Comparison of ENCODE assay signal across 13 mouse cellular contexts in genomic region chr10:30754825-30755457, GRCm38 (mm10). TPM values are rescaled to one million over a fixed set of nuclear protein-coding genes. Genes with fewer than 3 reads are reported as not detected.
A peak's percentile ranks its signal among the peaks of the same experiment; 100 is the strongest.
DNase-seq lines count a peak whose midpoint lies in the region; ATAC-seq and TF ChIP-seq lines count a peak whose summit lies in the region.
"Had no signal": no experiment of that assay in that cellular context is flagged by ENCODE, and none has a peak within 500 bp of the region (broad histone marks: within the 10 kb centered on the region; RNA-seq: fewer than 3 reads in every experiment).

No protein-coding gene starts in this region.

- no peak for TF ChIP-seq RAD21 in MEL (IDR thresholded peaks at IDR 0.05; ENCODE audit: low read depth, low read length)

- no peak overlapping the region for H3K9ac ChIP-seq in kidney, embryonic 15.5 days
- H3K9ac ChIP-seq in MEL (ENCODE audit: control insufficient read depth, low read depth, low read length, poor library complexity, severe bottlenecking), result peak overlapping the region; percentile 59
- H3K9ac ChIP-seq in liver, postnatal 0 days (replicated peaks), result peak overlapping the region; percentile 49
- H3K9ac ChIP-seq: hindbrain, embryonic 13.5 days had no signal

- DNase-seq in kidney, postnatal 4 days, result no peak
- peak; percentile 88 for DNase-seq in MEL (ENCODE audit: low read depth, low spot score)
- DNase-seq in liver, postnatal 0 days, result no peak
- no peak for DNase-seq in cerebellum, postnatal 14 days
- no peak for DNase-seq in left cerebral cortex, postnatal 25 days (ENCODE audit: low spot score in 2 of 2)
- DNase-seq in right cerebral cortex, postnatal 36 days (ENCODE audit: low spot score in 2 of 2), result no peak
- DNase-seq: kidney, postnatal 25 days; lung, postnatal 36 days; right cerebral cortex, postnatal 14 days had no signal

- H3K36me3 ChIP-seq in kidney, embryonic 15.5 days, result peaks cover 7% of the 10 kb centered on the region
- peaks cover 0 to 33% of the 10 kb centered on the region in 2 experiments; a peak in 2 of 4 replicates for H3K36me3 ChIP-seq in MEL (ENCODE audit: control insufficient read depth in 1 of 2, insufficient read depth in 2 of 2, low read length in 2 of 2)
- peaks cover 80% of the 10 kb centered on the region for H3K36me3 ChIP-seq in erythroblast, embryonic 14.5 days (ENCODE audit: control insufficient read depth)
- no peaks in the 10 kb centered on the region for H3K36me3 ChIP-seq in liver, postnatal 0 days (replicated peaks; ENCODE audit: insufficient read depth, low read length)
- H3K36me3 ChIP-seq: hindbrain, embryonic 13.5 days had no signal

- peak in 1 of 2 experiments; percentile 32; a peak in 1 of 4 replicates for TF ChIP-seq POLR2A in MEL (IDR thresholded peaks at IDR 0.05; ENCODE audit: control insufficient read depth in 1 of 2, insufficient read depth in 1 of 2, low read depth in 1 of 2, low read length in 2 of 2, poor library complexity in 1 of 2)

- 0 out of 2 replicates have a peak, but pooled peaks cover 2% of the 10 kb centered on the region for H3K4me1 ChIP-seq in kidney, embryonic 15.5 days
- H3K4me1 ChIP-seq in MEL (ENCODE audit: control insufficient read depth in 1 of 2, insufficient read depth in 2 of 2, low read length in 2 of 2), result peaks cover 20% of the 10 kb centered on the region in 2 experiments
- peaks cover 77% of the 10 kb centered on the region for H3K4me1 ChIP-seq in erythroblast, embryonic 14.5 days (ENCODE audit: control insufficient read depth)
- H3K4me1 ChIP-seq in liver, postnatal 0 days (ENCODE audit: insufficient read depth), result peaks cover 20% of the 10 kb centered on the region
- H3K4me1 ChIP-seq: hindbrain, embryonic 13.5 days had no signal

- WGBS in kidney, embryonic 15.5 days, result 64% methylated on average over 4 of the region's 4 CpGs
- 8% methylated on average over 4 of the region's 4 CpGs for WGBS in liver, postnatal 0 days (ENCODE audit: insufficient replicate concordance)

- H3K4me2 ChIP-seq in kidney, embryonic 15.5 days, result no peak overlapping the region
- H3K4me2 ChIP-seq in liver, postnatal 0 days (ENCODE audit: low read depth, low read length), result peak overlapping the region; percentile 66
- H3K4me2 ChIP-seq: hindbrain, embryonic 13.5 days had no signal

- TF ChIP-seq EP300 in MEL (IDR thresholded peaks at IDR 0.05; ENCODE audit: low read depth in 1 of 2, low read length in 2 of 2), result peak; percentile 97 to 98
- peak; percentile 93 for TF ChIP-seq EP300 in liver, postnatal 0 days (IDR thresholded peaks at IDR 0.05; ENCODE audit: low read depth)

- no peak overlapping the region for H3K4me3 ChIP-seq in kidney, embryonic 15.5 days (replicated peaks)
- peak overlapping the region; percentile 50 to 54 for H3K4me3 ChIP-seq in MEL (ENCODE audit: control insufficient read depth in 1 of 2, insufficient read depth in 1 of 2, low read depth in 2 of 2, low read length in 2 of 2)
- H3K4me3 ChIP-seq in erythroblast, embryonic 14.5 days (replicated peaks), result peak overlapping the region; percentile 51
- peak overlapping the region; percentile 21 for H3K4me3 ChIP-seq in liver, postnatal 0 days (ENCODE audit: low read depth, low read length)
- H3K4me3 ChIP-seq: hindbrain, embryonic 13.5 days had no signal

- H3K79me2 ChIP-seq in MEL (ENCODE audit: control insufficient read depth, insufficient read depth, low read length, poor library complexity), result no peaks in the 10 kb centered on the region

- H3K27ac ChIP-seq in kidney, embryonic 15.5 days, result no peak overlapping the region
- H3K27ac ChIP-seq in MEL (ENCODE audit: control insufficient read depth, low read depth, low read length), result peak overlapping the region; percentile 96
- H3K27ac ChIP-seq in liver, postnatal 0 days (ENCODE audit: low read depth), result peak overlapping the region; percentile 66
- H3K27ac ChIP-seq: hindbrain, embryonic 13.5 days had no signal

- TF ChIP-seq CTCF in MEL (IDR thresholded peaks at IDR 0.05 in 2 of 3, conservative IDR thresholded peaks at IDR 0.05 in 1 of 3; ENCODE audit: control insufficient read depth in 1 of 3, insufficient read depth in 1 of 3, low read depth in 2 of 3, low read length in 3 of 3, poor library complexity in 1 of 3, severe bottlenecking in 1 of 3), result no peak
- no peak for TF ChIP-seq CTCF in liver, postnatal 0 days (IDR thresholded peaks at IDR 0.05; ENCODE audit: low read depth)

- no peaks in the 10 kb centered on the region for H3K27me3 ChIP-seq in kidney, embryonic 15.5 days
- no peaks in the 10 kb centered on the region for H3K27me3 ChIP-seq in MEL (ENCODE audit: control insufficient read depth in 1 of 2, insufficient read depth in 2 of 2, low read length in 2 of 2)
- H3K27me3 ChIP-seq in erythroblast, embryonic 14.5 days (ENCODE audit: control insufficient read depth), result no peaks in the 10 kb centered on the region
- H3K27me3 ChIP-seq in liver, postnatal 0 days (ENCODE audit: insufficient read depth, low read length), result no peaks in the 10 kb centered on the region
- H3K27me3 ChIP-seq: hindbrain, embryonic 13.5 days had no signal

- no peaks in the 10 kb centered on the region for H3K9me3 ChIP-seq in kidney, embryonic 15.5 days (replicated peaks)
- no peaks in the 10 kb centered on the region for H3K9me3 ChIP-seq in MEL (replicated peaks; ENCODE audit: insufficient read depth, low read length)
- peaks cover 10% of the 10 kb centered on the region for H3K9me3 ChIP-seq in erythroblast, embryonic 14.5 days (ENCODE audit: control insufficient read depth, low read length)
- no peaks in the 10 kb centered on the region for H3K9me3 ChIP-seq in liver, postnatal 0 days (ENCODE audit: low read length)
- H3K9me3 ChIP-seq: hindbrain, embryonic 13.5 days had no signal

- 0 out of 2 replicates have a peak, but pooled peaks have one; percentile 46 for ATAC-seq in kidney, embryonic 15.5 days (replicated peaks; ENCODE audit: low FRiP score)
- peak; percentile 64 for ATAC-seq in liver, postnatal 0 days
- ATAC-seq: forebrain, embryonic 14.5 days had no signal

- intact Hi-C loops in left cerebral cortex, postnatal 25 days (cut with DNase I), result no loop called here

TF ChIP-seq in MEL, 35 proteins besides CTCF, POLR2A, EP300 and RAD21 (continues in another document):
- TF ChIP-seq POLR2AphosphoS5 (IDR thresholded peaks at IDR 0.05; ENCODE audit: borderline replicate concordance, low read depth, low read length), result no peak
- peak; percentile 72 for TF ChIP-seq MXI1 (IDR thresholded peaks at IDR 0.05; ENCODE audit: low read depth, low read length)
- no peak for TF ChIP-seq CHD1 (IDR thresholded peaks at IDR 0.05; ENCODE audit: low read depth, low read length)
- TF ChIP-seq JUND (IDR thresholded peaks at IDR 0.05; ENCODE audit: low read depth, low read length), result 0 out of 2 replicates have a peak, but pooled peaks have one; percentile 24
- TF ChIP-seq MEF2A (IDR thresholded peaks at IDR 0.05; ENCODE audit: extremely low read depth, insufficient replicate concordance, low read depth, low read length, poor library complexity, severe bottlenecking), result no peak
- TF ChIP-seq ZC3H11A (IDR thresholded peaks at IDR 0.05; ENCODE audit: low read depth, low read length), result no peak
- no peak for TF ChIP-seq E2F4 (IDR thresholded peaks at IDR 0.05; ENCODE audit: borderline replicate concordance, low read depth, low read length)
- peak; percentile 54; the same call in 1 of the 2 replicates for TF ChIP-seq ZNF384 (IDR thresholded peaks at IDR 0.05; ENCODE audit: low read depth, low read length)
- TF ChIP-seq MAFK (IDR thresholded peaks at IDR 0.05; ENCODE audit: borderline replicate concordance, low read depth, low read length), result peak; percentile 60; the same call in 1 of the 2 replicates
- TF ChIP-seq ELF1 (IDR thresholded peaks at IDR 0.05; ENCODE audit: low read depth, low read length), result peak; percentile 39; the same call in 1 of the 2 replicates
- peak; percentile 99 for TF ChIP-seq GATA1 (IDR thresholded peaks at IDR 0.05; ENCODE audit: low read depth, low read length)
- TF ChIP-seq MAZ (IDR thresholded peaks at IDR 0.05; ENCODE audit: low read depth, low read length), result peak; percentile 73
- TF ChIP-seq MYB (IDR thresholded peaks at IDR 0.05; ENCODE audit: low read depth, low read length), result peak; percentile 87
- TF ChIP-seq CHD2 (IDR thresholded peaks at IDR 0.05; ENCODE audit: low read length), result peak; percentile 60
- TF ChIP-seq USF1 (IDR thresholded peaks at IDR 0.05; ENCODE audit: low read depth, low read length), result 0 out of 2 replicates have a peak, but pooled peaks have one; percentile 7
- no peak for TF ChIP-seq SMC3 (IDR thresholded peaks at IDR 0.05; ENCODE audit: low read depth, low read length)
- TF ChIP-seq MYC (IDR thresholded peaks at IDR 0.05; ENCODE audit: low read depth, low read length), result peak; percentile 62; the same call in 1 of the 2 replicates
- peak; percentile 83; the same call in 1 of the 2 replicates for TF ChIP-seq BHLHE40 (IDR thresholded peaks at IDR 0.05; ENCODE audit: borderline replicate concordance, low read depth, low read length)
- TF ChIP-seq HCFC1 (IDR thresholded peaks at IDR 0.05; ENCODE audit: low read depth, low read length), result peak; percentile 40; the same call in 1 of the 2 replicates
- peak; percentile 90 for TF ChIP-seq RCOR1 (IDR thresholded peaks at IDR 0.05; ENCODE audit: low read depth, low read length)
- no peak for TF ChIP-seq NRF1 (IDR thresholded peaks at IDR 0.05; ENCODE audit: insufficient read depth, low read depth, low read length, poor library complexity, severe bottlenecking)
- TF ChIP-seq ZKSCAN1 (IDR thresholded peaks at IDR 0.05; ENCODE audit: low read depth, low read length), result no peak
- peak; percentile 88 for TF ChIP-seq SIN3A (IDR thresholded peaks at IDR 0.05; ENCODE audit: low read length)
- TF ChIP-seq MAX (IDR thresholded peaks at IDR 0.05; ENCODE audit: low read length), result peak; percentile 37; the same call in 1 of the 2 replicates
- TF ChIP-seq NELFE (IDR thresholded peaks at IDR 0.05; ENCODE audit: low read depth, low read length), result peak; percentile 38; the same call in 1 of the 2 replicates
- TF ChIP-seq UBTF (IDR thresholded peaks at IDR 0.05; ENCODE audit: borderline replicate concordance, insufficient read depth, low read depth, low read length), result no peak
- peak; percentile 81 for TF ChIP-seq TAL1 (IDR thresholded peaks at IDR 0.05; ENCODE audit: low read length)
- TF ChIP-seq GABPA (IDR thresholded peaks at IDR 0.05; ENCODE audit: low read depth, low read length), result no peak

RNA-seq across cellular contexts. Expression of gene Ncoa7, which starts 48.2 kb away (rescaled TPM):
- 16.3 and 16.6 TPM in 2 replicates for polyA plus RNA-seq in kidney, embryonic 15.5 days (2015; fragmentation: Nextera tagmentation; extraction: Ambion mirVana)
- total RNA-seq in MEL (2012; rRNA removed), result 1.7 and 1.8 TPM in 2 replicates
- polyA plus RNA-seq in MEL (2012; ENCODE audit: insufficient read depth in 1 of 2, insufficient read length in 2 of 2, low read depth in 1 of 2, low replicate concordance in 2 of 2, missing spikeins in 1 of 2), result 10 to 100 TPM in 1 of 2 experiments, 1 to 10 TPM in 1; 4.2 to 64.9 TPM
- 2.8 and 4.3 TPM in 2 replicates for polyA plus RNA-seq in erythroblast, embryonic 14.5 days (2012)
- polyA plus RNA-seq in liver, postnatal 0 days (2015; fragmentation: Nextera tagmentation; extraction: Ambion mirVana), result 6.4 TPM in 2 replicates
- 100 to 1,000 TPM; 106 to 111 TPM for total RNA-seq in left cerebral cortex, postnatal 25 days (2021)
